ENCODE assay signal across 17 mouse cellular contexts in the genomic region with DNA sequence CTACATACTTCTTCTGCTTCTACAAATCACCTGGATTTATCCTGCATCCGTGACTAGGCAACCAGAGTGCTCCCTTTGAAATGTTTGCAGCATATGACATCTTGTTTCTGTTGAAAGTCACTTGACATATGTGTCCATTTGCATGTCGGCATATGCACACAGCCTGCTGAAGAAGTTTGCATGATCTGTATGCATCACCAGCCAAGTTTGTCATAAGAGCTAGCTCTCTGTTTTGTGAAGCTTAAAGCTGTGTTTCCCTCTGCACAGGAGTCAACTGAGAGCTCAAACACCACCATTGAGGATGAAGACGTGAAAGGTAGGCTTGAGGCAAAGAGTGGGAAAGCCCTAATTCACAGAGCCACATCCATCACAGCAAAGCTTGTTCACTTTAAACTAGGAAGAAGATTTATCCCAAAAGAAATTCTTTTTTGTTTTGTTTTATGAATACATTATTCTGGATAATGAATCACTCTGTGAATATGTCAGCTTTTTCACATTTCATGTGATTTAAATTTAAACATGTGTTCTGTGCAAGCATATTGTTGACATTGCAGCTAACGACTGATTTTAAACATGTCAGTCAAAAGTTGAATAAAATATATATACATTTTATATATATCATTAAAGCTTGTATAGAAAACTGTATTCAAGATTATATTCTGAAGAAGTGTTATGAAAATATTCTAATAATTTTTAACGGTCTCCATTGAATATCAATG.
"Had no signal": no experiment of that assay in that cellular context is flagged by ENCODE, and none has a peak within 500 bp of the region (broad histone marks: within the 10 kb centered on the region; RNA-seq: fewer than 3 reads in every experiment).

No protein-coding gene starts in this region.

- H3K4me1 ChIP-seq: limb, embryonic 13.5 days; liver, embryonic 15.5 days; neural tube, embryonic 12.5 days; stomach, embryonic 15.5 days had no signal

- H3K9ac ChIP-seq: limb, embryonic 13.5 days; liver, embryonic 15.5 days; lung, embryonic 14.5 days; neural tube, embryonic 12.5 days; stomach, embryonic 15.5 days had no signal

- DNase-seq: kidney, adult 8-10 months; kidney, postnatal 36 days; left cerebral cortex, postnatal 4 days; lung, embryonic 14.5 days; lung, postnatal 10 days; lung, postnatal 4 days; midbrain, embryonic 14.5 days; retina, postnatal 1 day; right cerebral cortex, postnatal 4 days; thymus, adult 2 months; thymus, postnatal 25 days had no signal

- H3K4me3 ChIP-seq: limb, embryonic 13.5 days; liver, embryonic 15.5 days; midbrain, embryonic 10.5 days; neural tube, embryonic 12.5 days; stomach, embryonic 15.5 days had no signal

- H3K27ac ChIP-seq: limb, embryonic 13.5 days; liver, embryonic 15.5 days; midbrain, embryonic 10.5 days; neural tube, embryonic 12.5 days; stomach, embryonic 15.5 days had no signal

- H3K36me3 ChIP-seq: liver, embryonic 15.5 days; midbrain, embryonic 10.5 days; neural tube, embryonic 12.5 days; stomach, embryonic 15.5 days had no signal

- H3K4me2 ChIP-seq: limb, embryonic 13.5 days; liver, embryonic 11.5 days; liver, embryonic 15.5 days; lung, embryonic 14.5 days; neural tube, embryonic 12.5 days; stomach, embryonic 15.5 days had no signal

- H3K9me3 ChIP-seq: limb, embryonic 13.5 days; liver, embryonic 15.5 days; midbrain, embryonic 10.5 days; neural tube, embryonic 12.5 days; stomach, embryonic 15.5 days had no signal

- H3K27me3 ChIP-seq: limb, embryonic 13.5 days; liver, embryonic 15.5 days; neural tube, embryonic 12.5 days; stomach, embryonic 15.5 days had no signal
